Mouse (Mus musculus): ENCODE results near the gene Tenm4. TPM values are rescaled to one million over a fixed set of nuclear protein-coding genes. Genes with fewer than 3 reads are reported as not detected.

Gene Tenm4
- polyA plus RNA-seq, 1 experiment from 2014 or later: 45.6 TPM

DNA sequence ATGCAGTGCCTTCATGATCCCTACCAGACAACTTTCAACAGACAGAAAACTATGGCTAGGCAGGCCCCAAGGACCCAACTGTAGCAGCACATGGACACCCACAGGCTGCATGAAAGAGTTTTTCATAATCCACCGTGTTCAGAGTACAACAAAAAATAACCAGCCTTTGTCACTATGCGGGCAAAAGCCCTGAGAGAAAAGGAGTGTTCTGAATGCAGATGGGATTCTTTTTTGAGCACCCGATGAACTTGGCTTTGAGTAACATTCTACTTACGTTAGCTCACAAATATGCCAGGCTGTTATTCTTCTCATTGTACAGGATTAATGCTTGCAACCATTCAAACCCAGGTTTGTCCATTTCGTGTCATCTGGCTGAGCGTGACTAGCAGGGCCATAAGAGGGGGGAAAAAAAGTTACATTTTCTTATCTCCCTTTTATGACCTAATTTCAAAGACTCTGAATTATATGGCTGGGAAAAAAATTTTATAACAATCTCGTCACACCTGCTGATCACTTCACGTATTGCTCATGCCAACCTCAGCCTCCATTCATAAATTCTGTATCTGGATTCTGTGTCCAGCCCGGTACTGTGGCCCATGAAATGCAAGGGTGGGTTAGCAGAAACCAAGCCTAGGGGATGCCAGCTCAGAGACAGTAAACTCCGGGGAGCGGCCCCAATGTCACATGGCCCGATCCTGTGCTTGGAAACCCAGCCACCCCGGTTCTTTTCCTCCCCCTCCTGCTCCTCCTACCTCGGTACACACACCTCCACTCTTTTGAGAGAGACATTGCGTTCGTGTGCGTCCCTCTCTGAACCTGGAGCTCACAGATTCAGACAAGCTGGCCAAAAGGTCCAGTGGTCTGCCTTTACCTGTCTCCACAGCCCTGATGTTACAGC is 732.3 kb downstream of the Tenm4 start:
- Histone ChIP-seq H3K4me2 (no peak overlapping the region), H3K9ac (no peak overlapping the region), H3K9me3 (no peaks in the 10 kb centered on the region), H3K27ac (no peak overlapping the region), H3K36me3 (peaks cover 30% of the 10 kb centered on the region), H3K27me3 (no peaks in the 10 kb centered on the region), H3K4me3 (no peak overlapping the region), H3K4me1 (peaks cover 24% of the 10 kb centered on the region)
- no peak for ATAC-seq (ENCODE audit: insufficient number of reproducible peaks, insufficient read depth, low FRiP score, low TSS enrichment, low read depth)
- 87% methylated on average over 17 of the region's 17 CpGs for WGBS

GRCm38 (mm10) chr7:96904442-96904841 is 733.4 kb downstream of the Tenm4 start:
- no peak overlapping the region for H3K4me3 ChIP-seq
- H3K4me1 ChIP-seq: peaks cover 16% of the 10 kb centered on the region
- H3K9ac ChIP-seq: no peak overlapping the region
- ATAC-seq (ENCODE audit: insufficient number of reproducible peaks, insufficient read depth, low FRiP score, low TSS enrichment, low read depth): no peak
- WGBS: 45% methylated on average over 3 of the region's 3 CpGs
- H3K27ac ChIP-seq: no peak overlapping the region
- H3K9me3 ChIP-seq: no peaks in the 10 kb centered on the region
- H3K4me2 ChIP-seq: no peak overlapping the region
- peaks cover 30% of the 10 kb centered on the region for H3K36me3 ChIP-seq
- no peaks in the 10 kb centered on the region for H3K27me3 ChIP-seq

- peaks cover 17% of the 10 kb centered on the region for H3K4me1 ChIP-seq
- H3K27me3 ChIP-seq: no peaks in the 10 kb centered on the region
- H3K4me2 ChIP-seq: no peak overlapping the region
- WGBS: 91% methylated on average over 1 of the region's 1 CpGs
- H3K36me3 ChIP-seq: peaks cover 30% of the 10 kb centered on the region
- no peak for ATAC-seq (ENCODE audit: insufficient number of reproducible peaks, insufficient read depth, low FRiP score, low TSS enrichment, low read depth)
- H3K9me3 ChIP-seq: no peaks in the 10 kb centered on the region
- H3K9ac ChIP-seq: no peak overlapping the region
- H3K4me3 ChIP-seq: no peak overlapping the region
- H3K27ac ChIP-seq: no peak overlapping the region
Observed at GRCm38 (mm10) chr7:96904936-96905335, 733.9 kb downstream of the Tenm4 start.

- H3K27me3 ChIP-seq: no peaks in the 10 kb centered on the region
- 88% methylated on average over 3 of the region's 3 CpGs for WGBS
Observed at GRCm38 (mm10) chr7:96905422-96905821, 734.4 kb downstream of the Tenm4 start.

GRCm38 (mm10) chr7:96906216-96906615 is 735.2 kb downstream of the Tenm4 start:
- H3K4me1 ChIP-seq: peaks cover 29% of the 10 kb centered on the region
- no peaks in the 10 kb centered on the region for H3K27me3 ChIP-seq
- H3K36me3 ChIP-seq: peaks cover 30% of the 10 kb centered on the region

More at GRCm38 (mm10) chr7:96905422-96905821, 734.4 kb downstream of the Tenm4 start:
- no peak overlapping the region for H3K27ac ChIP-seq
- H3K4me3 ChIP-seq: no peak overlapping the region
- no peak for ATAC-seq (ENCODE audit: insufficient number of reproducible peaks, insufficient read depth, low FRiP score, low TSS enrichment, low read depth)
- peaks cover 30% of the 10 kb centered on the region for H3K36me3 ChIP-seq
- no peak overlapping the region for H3K9ac ChIP-seq
- H3K4me2 ChIP-seq: no peak overlapping the region
- no peaks in the 10 kb centered on the region for H3K9me3 ChIP-seq
- H3K4me1 ChIP-seq: peaks cover 22% of the 10 kb centered on the region

GRCm38 (mm10) chr7:96907971-96908680 is 737.1 kb downstream of the Tenm4 start:
- Histone ChIP-seq H3K9me3 (no peaks in the 10 kb centered on the region), H3K27ac (no peak overlapping the region), H3K27me3 (no peaks in the 10 kb centered on the region), H3K4me3 (no peak overlapping the region), H3K9ac (no peak overlapping the region), H3K4me2 (no peak overlapping the region), H3K36me3 (peaks cover 18% of the 10 kb centered on the region), H3K4me1 (peaks cover 40% of the 10 kb centered on the region)
- WGBS: 68% methylated on average over 16 of the region's 16 CpGs
- ATAC-seq (ENCODE audit: insufficient number of reproducible peaks, insufficient read depth, low FRiP score, low TSS enrichment, low read depth): no peak

More at GRCm38 (mm10) chr7:96906216-96906615, 735.2 kb downstream of the Tenm4 start:
- no peak overlapping the region for H3K4me2 ChIP-seq
- no peak for ATAC-seq (ENCODE audit: insufficient number of reproducible peaks, insufficient read depth, low FRiP score, low TSS enrichment, low read depth)
- no peak overlapping the region for H3K4me3 ChIP-seq
- WGBS: 95% methylated on average over 20 of the region's 20 CpGs
- H3K9ac ChIP-seq: no peak overlapping the region
- no peak overlapping the region for H3K27ac ChIP-seq
- no peaks in the 10 kb centered on the region for H3K9me3 ChIP-seq

DNA sequence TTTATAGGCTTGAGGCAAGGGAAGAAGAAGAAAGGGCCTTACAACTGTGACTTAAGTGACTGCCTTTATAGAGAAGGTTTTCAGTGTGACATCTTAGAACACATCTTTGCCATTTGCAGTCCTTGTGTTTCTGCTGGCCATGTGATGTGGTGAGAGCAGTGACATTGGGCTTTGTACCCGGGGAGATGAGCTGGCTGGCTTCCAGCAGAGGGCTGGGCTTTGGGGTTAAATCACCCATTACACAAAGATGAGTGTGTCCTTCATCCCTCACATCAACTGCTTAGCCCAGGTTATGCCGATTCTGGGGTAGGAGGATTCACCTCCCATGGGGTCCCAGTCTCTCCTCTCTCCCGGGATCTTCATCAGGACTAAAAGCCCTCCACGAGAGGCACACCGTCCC is 738.8 kb downstream of the Tenm4 start:
- no peak overlapping the region for H3K4me2 ChIP-seq
- H3K9ac ChIP-seq: no peak overlapping the region
- H3K27ac ChIP-seq: 0 out of 2 replicates have a peak overlapping the region, but pooled peaks have one; percentile 22
- WGBS: 46% methylated on average over 5 of the region's 5 CpGs
- ATAC-seq (ENCODE audit: insufficient number of reproducible peaks, insufficient read depth, low FRiP score, low TSS enrichment, low read depth): no peak
- H3K4me1 ChIP-seq: peaks cover 48% of the 10 kb centered on the region
- H3K36me3 ChIP-seq: peaks cover 9% of the 10 kb centered on the region
- H3K4me3 ChIP-seq: no peak overlapping the region
- H3K27me3 ChIP-seq: no peaks in the 10 kb centered on the region
- H3K9me3 ChIP-seq: no peaks in the 10 kb centered on the region

GRCm38 (mm10) chr7:96910310-96910960 is 739.4 kb downstream of the Tenm4 start:
- ATAC-seq (ENCODE audit: insufficient number of reproducible peaks, insufficient read depth, low FRiP score, low TSS enrichment, low read depth): no peak
- H3K27ac ChIP-seq: 0 out of 2 replicates have a peak overlapping the region, but pooled peaks have one; percentile 22
- H3K4me3 ChIP-seq: no peak overlapping the region

GRCm38 (mm10) chr7:96914031-96914430 is 743.0 kb downstream of the Tenm4 start:
- 10% methylated on average over 6 of the region's 6 CpGs for WGBS
- H3K4me1 ChIP-seq: peaks cover 38% of the 10 kb centered on the region
- H3K4me3 ChIP-seq: no peak overlapping the region
- H3K9ac ChIP-seq: no peak overlapping the region
- H3K9me3 ChIP-seq: no peaks in the 10 kb centered on the region
- no peak overlapping the region for H3K4me2 ChIP-seq
- no peak for ATAC-seq (ENCODE audit: insufficient number of reproducible peaks, insufficient read depth, low FRiP score, low TSS enrichment, low read depth)
- no peak overlapping the region for H3K27ac ChIP-seq
- no peaks in the 10 kb centered on the region for H3K27me3 ChIP-seq
- H3K36me3 ChIP-seq: no peaks in the 10 kb centered on the region

More at GRCm38 (mm10) chr7:96910310-96910960, 739.4 kb downstream of the Tenm4 start:
- Histone ChIP-seq H3K9me3 (no peaks in the 10 kb centered on the region), H3K4me1 (peaks cover 49% of the 10 kb centered on the region), H3K27me3 (no peaks in the 10 kb centered on the region), H3K4me2 (no peak overlapping the region), H3K9ac (no peak overlapping the region), H3K36me3 (peaks cover 9% of the 10 kb centered on the region)
- WGBS: 15% methylated on average over 12 of the region's 12 CpGs

DNA sequence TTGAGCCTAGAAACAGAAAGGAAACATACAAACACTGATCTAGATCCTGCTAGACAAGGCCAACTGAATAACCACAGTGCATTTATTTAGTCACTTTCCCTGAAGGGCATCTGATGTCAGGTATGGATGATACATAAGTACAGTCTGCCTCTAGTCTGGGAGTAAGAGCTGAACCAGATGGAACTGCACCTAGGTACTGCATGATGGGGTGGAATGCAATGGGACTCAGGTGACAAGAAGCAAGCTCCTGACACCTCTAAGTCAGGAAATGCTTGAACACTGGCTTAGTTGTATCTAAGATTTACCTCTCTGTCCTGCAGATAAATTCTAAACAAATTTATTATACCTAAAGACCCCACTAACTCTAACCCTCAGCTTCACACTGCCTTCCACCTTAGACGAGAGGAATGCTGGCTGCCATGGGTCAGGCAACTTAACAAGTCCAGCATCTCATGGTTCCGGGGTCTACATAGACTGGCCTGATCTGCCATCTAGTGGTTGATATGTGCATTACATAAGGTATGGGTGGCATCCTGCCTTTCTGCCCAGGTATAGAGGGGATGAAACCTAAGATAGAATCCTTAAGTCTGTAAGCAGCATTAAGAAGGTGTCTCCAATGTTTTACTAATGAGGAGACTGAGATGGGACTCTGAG is 744.5 kb downstream of the Tenm4 start:
- ATAC-seq (ENCODE audit: insufficient number of reproducible peaks, insufficient read depth, low FRiP score, low TSS enrichment, low read depth): no peak

More for the DNA sequence above, 744.5 kb downstream of the Tenm4 start:
- Histone ChIP-seq H3K36me3 (no peaks in the 10 kb centered on the region), H3K9ac (no peak overlapping the region), H3K4me2 (no peak overlapping the region), H3K9me3 (no peaks in the 10 kb centered on the region), H3K27me3 (no peaks in the 10 kb centered on the region), H3K4me3 (no peak overlapping the region), H3K27ac (no peak overlapping the region), H3K4me1 (peaks cover 25% of the 10 kb centered on the region)
- WGBS: 0% methylated on average over 2 of the region's 2 CpGs

All from embryonic facial prominence, embryonic 13.5 days (tissue).